Mouse (Mus musculus) ES-E14 (cell line): ENCODE data around the gene Myo15. TPM values are rescaled to one million over a fixed set of nuclear protein-coding genes. Genes with fewer than 3 reads are reported as not detected.
A peak's percentile ranks its signal among the peaks of the same experiment; 100 is the strongest.

Experiments
- DNase-seq: peaks from one replicate; pipeline ENCODE4 v3.0.0-alpha.2; 2013; ENCODE audit warnings: low read depth, low spot score
- H3K27ac ChIP-seq: 2 replicates; pipeline ENCODE4 v1.5.1; 2012; ENCODE audit warnings: low read depth, mild to moderate bottlenecking, low read length, moderate library complexity, mixed read lengths; ENCODE audit not compliant: poor library complexity, insufficient read depth, severe bottlenecking
- H3K36me3 ChIP-seq: 2 replicates; pipeline ENCODE4 v1.6.1; 2012; ENCODE audit warnings: mild to moderate bottlenecking, low read length, moderate library complexity, mixed read lengths; ENCODE audit not compliant: control insufficient read depth, poor library complexity, insufficient read depth, severe bottlenecking
- H3K4me1 ChIP-seq, 2 experiments: fragments of 150-350 bp in 1 of 2; sonication (generic) in 1 of 2; 2 replicates each; pipeline ENCODE4 v1.6.1; 2012; ENCODE audit warnings: low read length in 2 of 2, mild to moderate bottlenecking in 1 of 2, mixed read lengths in 1 of 2; ENCODE audit not compliant: control insufficient read depth in 2 of 2, insufficient read depth in 2 of 2, poor library complexity in 1 of 2
- H3K4me3 ChIP-seq, 2 experiments: fragments of 150-350 bp in 1 of 2; sonication (generic) in 1 of 2; 2 replicates each; pipeline ENCODE4 v1.5.1; 2012; ENCODE audit warnings: low read length in 2 of 2, low read depth in 1 of 2, mild to moderate bottlenecking in 1 of 2, mixed read lengths in 1 of 2; ENCODE audit not compliant: insufficient read depth in 1 of 2, poor library complexity in 1 of 2, severe bottlenecking in 1 of 2
- H3K9ac ChIP-seq: 2 replicates; pipeline ENCODE4 v1.6.1; 2012; ENCODE audit warnings: low read depth, mild to moderate bottlenecking, low read length, mixed read lengths; ENCODE audit not compliant: poor library complexity, insufficient read depth, severe bottlenecking
- H3K9me3 ChIP-seq: fragments of 150-350 bp; sonication (generic); 2 replicates; pipeline ENCODE4 v1.6.1; 2012; ENCODE audit warnings: low read depth, mild to moderate bottlenecking, low read length; ENCODE audit not compliant: control insufficient read depth, insufficient read depth
- CHD2 ChIP-seq: IDR thresholded peaks from 2 replicates; pipeline ENCODE4 v1.6.1; 2014; ENCODE audit warnings: mild to moderate bottlenecking, low read depth, low read length, inconsistent platforms
- HCFC1 ChIP-seq: IDR thresholded peaks from 2 replicates; pipeline ENCODE4 v1.6.1; 2012; ENCODE audit warnings: low read length, inconsistent platforms, borderline replicate concordance; ENCODE audit not compliant: insufficient read depth
- MAFK ChIP-seq: IDR thresholded peaks from 2 replicates; pipeline ENCODE4 v1.6.1; 2014; ENCODE audit warnings: mild to moderate bottlenecking, low read depth, low read length, inconsistent platforms; ENCODE audit not compliant: insufficient read depth
- ZC3H11A ChIP-seq: IDR thresholded peaks from 2 replicates; pipeline ENCODE4 v1.6.1; 2012; ENCODE audit warnings: low read depth, mild to moderate bottlenecking, inconsistent platforms, low read length, borderline replicate concordance
- ZNF384 ChIP-seq: IDR thresholded peaks from 2 replicates; pipeline ENCODE4 v1.6.1; 2012; ENCODE audit warnings: low read depth, low read length, inconsistent platforms
- in situ Hi-C, 2 experiments: fragments of 600-800 bp; cut with MboI; formaldehyde crosslinking; loops; one replicate each; pipeline ENCODE4 v1.15.1; 2025; ENCODE audit warnings: low sequenced_read_pairs in 2 of 2, inconsistent platforms in 1 of 2; ENCODE audit not compliant: unreplicated experiment in 2 of 2
- total RNA-seq: library from RNA; depleted of rRNA; stranded (reverse); fragments of 300-350 nt; gene quantifications from 2 replicates; pipeline ENCODE4 v1.2.3, GENCODE M21; 2012; rRNA removed

Myo15 gene
- total RNA-seq = 0.31 and 0.42 TPM in 2 replicates

DNA sequence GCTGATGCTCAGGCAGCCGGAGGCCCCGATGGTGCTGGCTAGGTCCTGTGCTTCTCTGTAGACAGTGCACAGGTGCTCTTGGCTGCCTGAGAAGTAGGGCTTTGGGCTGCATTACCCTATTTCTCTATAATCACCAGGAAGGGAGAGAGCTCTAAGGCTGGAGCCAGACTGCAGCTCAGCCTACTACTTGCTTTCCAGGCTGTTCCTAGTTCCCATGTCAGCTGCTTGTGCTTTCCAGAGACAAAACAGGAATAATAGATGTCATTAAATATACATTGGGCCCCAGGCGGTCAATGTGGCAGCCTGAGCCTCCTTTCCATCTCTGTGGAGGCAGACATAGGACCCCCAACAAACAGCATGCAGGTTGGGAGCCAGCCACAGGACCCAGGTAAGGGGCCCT is at the start of gene Myo15:
TSS of gene Myo15 (plus strand) at position 301 of the 400 bp plus-strand sequence.
- Histone ChIP-seq H3K9me3 (no peaks in the 10 kb centered on the region), H3K4me3 (no peak within 1 kb of the TSS), H3K4me1 (no peaks in the 10 kb centered on the region), H3K9ac (no peak within 1 kb of the TSS), H3K36me3 (peaks cover 40% of the 10 kb centered on the region), H3K27ac (no peak within 1 kb of the TSS)
- no peak for DNase-seq
- in situ Hi-C loops = no loop called here
- TF ChIP-seq ZC3H11A (no peak), ZNF384 (no peak), HCFC1 (no peak), MAFK (no peak), CHD2 (no peak)

DNA sequence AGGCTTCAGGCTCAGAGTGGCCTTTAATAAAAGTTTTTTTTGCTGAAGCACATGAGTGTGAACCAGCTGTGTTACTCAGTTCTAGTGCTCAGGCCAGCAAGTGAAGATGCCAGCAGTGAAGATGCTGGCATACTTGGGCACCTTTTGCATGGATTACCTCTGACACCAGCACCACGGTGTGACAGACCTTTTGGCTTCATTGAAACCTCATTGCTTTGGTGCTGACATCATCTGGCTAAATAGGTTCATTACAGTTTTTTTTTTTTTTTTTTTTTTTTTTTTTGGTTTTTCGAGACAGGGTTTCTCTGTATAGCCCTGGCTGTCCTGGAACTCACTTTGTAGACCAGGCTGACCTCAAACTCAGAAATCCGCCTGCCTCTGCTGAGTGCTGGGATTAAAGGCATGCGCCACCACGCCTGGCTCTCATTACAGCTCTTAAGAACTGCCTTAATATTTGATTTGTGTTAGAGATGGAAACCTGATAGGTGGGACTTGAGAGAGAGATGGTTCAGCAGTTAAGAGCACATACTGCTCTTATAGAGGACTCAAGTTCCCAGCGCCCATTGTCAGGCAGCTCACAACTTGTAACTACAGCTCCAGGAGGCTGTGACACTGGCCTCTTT is 47.0 kb upstream of the Myo15 start:
- no peak overlapping the region for H3K27ac ChIP-seq
- H3K36me3 ChIP-seq = no peaks in the 10 kb centered on the region; the same call in 1 of the 2 replicates
- DNase-seq = no peak
- H3K9me3 ChIP-seq = no peaks in the 10 kb centered on the region
- TF ChIP-seq MAFK = no peak
- TF ChIP-seq HCFC1 = no peak
- TF ChIP-seq ZNF384 = peak; percentile 94
- peaks cover 0 to 5% of the 10 kb centered on the region in 2 experiments; a peak in 3 of 4 replicates for H3K4me1 ChIP-seq
- no peak overlapping the region for H3K4me3 ChIP-seq
- in situ Hi-C loops = no loop called here
- no peak overlapping the region for H3K9ac ChIP-seq

GRCm38 (mm10) chr11:60423006-60423405 is 46.1 kb upstream of the Myo15 start:
- DNase-seq = peak; percentile 33
- TF ChIP-seq ZNF384 (no peak), MAFK (no peak), HCFC1 (no peak), CHD2 (no peak), ZC3H11A (no peak)
- Histone ChIP-seq H3K4me1 (peaks cover 0 to 5% of the 10 kb centered on the region in 2 experiments; a peak in 3 of 4 replicates), H3K27ac (peak overlapping the region; percentile 27; the same call in 1 of the 2 replicates), H3K9ac (no peak overlapping the region), H3K4me3 (no peak overlapping the region), H3K36me3 (no peaks in the 10 kb centered on the region; the same call in 1 of the 2 replicates), H3K9me3 (no peaks in the 10 kb centered on the region)
- in situ Hi-C loops = no loop called here

DNA sequence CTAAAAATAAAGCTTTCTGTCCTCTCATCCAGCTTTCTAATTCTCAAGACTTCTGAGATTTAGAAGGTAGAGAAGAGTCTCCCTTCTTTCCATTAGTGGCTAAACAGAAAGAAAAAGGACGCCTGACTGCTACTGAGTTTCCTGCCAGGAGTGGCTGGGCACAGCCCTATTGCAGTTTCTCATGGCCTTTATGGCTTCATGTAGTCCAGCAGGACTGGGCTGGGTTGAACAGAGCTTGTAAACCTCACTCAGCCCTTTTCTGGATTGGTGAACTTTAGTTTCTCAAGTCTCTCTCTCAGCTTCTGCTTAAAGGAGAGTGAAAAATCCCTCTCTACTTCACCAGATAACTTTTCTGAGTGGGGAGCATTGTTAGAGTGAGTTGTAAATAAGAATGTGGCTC is 42.7 kb upstream of the Myo15 start:
- no peak overlapping the region for H3K27ac ChIP-seq
- TF ChIP-seq MAFK = no peak
- TF ChIP-seq ZC3H11A = no peak
- TF ChIP-seq ZNF384 = no peak
- TF ChIP-seq CHD2 = no peak
- TF ChIP-seq HCFC1 = no peak
- H3K36me3 ChIP-seq = peaks cover 2% of the 10 kb centered on the region
- H3K4me3 ChIP-seq = no peak overlapping the region
- H3K9me3 ChIP-seq = no peaks in the 10 kb centered on the region
- in situ Hi-C loops = no loop called here
- H3K4me1 ChIP-seq = peaks cover 0 to 5% of the 10 kb centered on the region in 2 experiments; a peak in 3 of 4 replicates
- H3K9ac ChIP-seq = no peak overlapping the region
- no peak for DNase-seq

GRCm38 (mm10) chr11:60427628-60428027 is 41.5 kb upstream of the Myo15 start:
- Histone ChIP-seq H3K9ac (no peak overlapping the region), H3K9me3 (no peaks in the 10 kb centered on the region), H3K36me3 (peaks cover 2% of the 10 kb centered on the region), H3K4me1 (peaks cover 0 to 4% of the 10 kb centered on the region in 2 experiments; a peak in 1 of 4 replicates), H3K27ac (no peak overlapping the region), H3K4me3 (no peak overlapping the region)
- TF ChIP-seq MAFK (no peak), ZC3H11A (no peak), ZNF384 (no peak), HCFC1 (no peak), CHD2 (no peak)
- in situ Hi-C loops = no loop called here
- DNase-seq = no peak
